Mouse (Mus musculus) spleen, adult 2 months (tissue): ENCODE measurements around the gene Arl8a.

Experiments
- CTCF ChIP-seq: fragments of 200-500 bp; IDR thresholded peaks from 2 replicates; pipeline ENCODE4 v1.5.1; 2011; ENCODE audit warnings: mild to moderate bottlenecking, inconsistent platforms; ENCODE audit not compliant: insufficient read depth, insufficient read length, insufficient replicate concordance; ENCODE audit errors: extremely low read depth
- POLR2A ChIP-seq: fragments of 200-500 bp; IDR thresholded peaks from 2 replicates; pipeline ENCODE4 v1.6.1; 2011; ENCODE audit warnings: low read depth, low read length, inconsistent platforms

- TF ChIP-seq POLR2A, result no peak
- no peak for TF ChIP-seq CTCF
Measured at GRCm38 (mm10) chr1:135125990-135126389, 20.6 kb upstream of the Arl8a start.
